Mouse (Mus musculus) stomach, embryonic 14.5 days (tissue): Measurements from ENCODE around the gene Aldh1l1. TPM values are rescaled to one million over a fixed set of nuclear protein-coding genes. Genes with fewer than 3 reads are reported as not detected.

ENCODE experiments used
- ATAC-seq: fragments of 200-750 bp; cut with Nextera tagmentation; 2 replicates; pipeline ENCODE4 v1.8.0; 2017; ENCODE audit warnings: low read depth, moderate TSS enrichment; ENCODE audit not compliant: insufficient number of reproducible peaks, insufficient read depth, low FRiP score
- H3K27ac ChIP-seq: fragments of 300-500 bp; sonication (generic); 2 replicates; pipeline ENCODE4 v1.5.1; 2014; ENCODE audit warnings: mild to moderate bottlenecking, low read length, moderate library complexity, mixed read lengths
- H3K27me3 ChIP-seq: fragments of 300-500 bp; sonication (generic); 2 replicates; pipeline ENCODE4 v1.6.1; 2014; ENCODE audit warnings: low read length, control low read depth, mixed read lengths; ENCODE audit not compliant: control insufficient read depth, insufficient read depth
- H3K36me3 ChIP-seq: fragments of 300-500 bp; sonication (generic); 2 replicates; pipeline ENCODE4 v1.6.1; 2014; ENCODE audit warnings: mild to moderate bottlenecking, control low read depth, low read length, moderate library complexity, mixed read lengths; ENCODE audit not compliant: control insufficient read depth, insufficient read depth
- H3K4me1 ChIP-seq: fragments of 300-500 bp; sonication (generic); 2 replicates; pipeline ENCODE4 v1.6.1; 2014; ENCODE audit warnings: low read length, control low read depth, mixed read lengths; ENCODE audit not compliant: control insufficient read depth, insufficient read depth
- H3K4me2 ChIP-seq: fragments of 300-500 bp; sonication (generic); replicated peaks from 2 replicates; pipeline ENCODE4 v1.6.1; 2014; ENCODE audit warnings: low read depth, low read length, control low read depth
- H3K4me3 ChIP-seq: fragments of 300-500 bp; sonication (generic); 2 replicates; pipeline ENCODE4 v1.5.1; 2014; ENCODE audit warnings: low read depth, low read length, control low read depth
- H3K9ac ChIP-seq: fragments of 300-500 bp; sonication (generic); replicated peaks from 2 replicates; pipeline ENCODE4 v1.6.1; 2014; ENCODE audit warnings: low read depth, mild to moderate bottlenecking, control low read depth, low read length, moderate library complexity, mixed read lengths
- H3K9me3 ChIP-seq: fragments of 300-500 bp; sonication (generic); 2 replicates; pipeline ENCODE4 v1.6.1; 2016; ENCODE audit warnings: low read depth, low read length, control low read depth; ENCODE audit not compliant: control insufficient read depth
- WGBS: fragments of 180-500 bp; shearing (Covaris S2); extraction: QIAGEN DNeasy Blood & Tissue Kit; methylation state at CpG from one replicate; pipeline ENCODE4 v1.1.7; 2014; 5-methylcytosine and 5-hydroxymethylcytosine counted together
- polyA plus RNA-seq: library from polyadenylated mRNA; unstranded; fragments of >200 nt; fragmentation: Nextera tagmentation; extraction: Ambion mirVana; gene quantifications from 2 replicates; pipeline ENCODE4 v1.2.1, GENCODE M21; 2014

Gene Aldh1l1
- polyA plus RNA-seq, 1 experiment from 2014 or later: 2.5 TPM

DNA sequence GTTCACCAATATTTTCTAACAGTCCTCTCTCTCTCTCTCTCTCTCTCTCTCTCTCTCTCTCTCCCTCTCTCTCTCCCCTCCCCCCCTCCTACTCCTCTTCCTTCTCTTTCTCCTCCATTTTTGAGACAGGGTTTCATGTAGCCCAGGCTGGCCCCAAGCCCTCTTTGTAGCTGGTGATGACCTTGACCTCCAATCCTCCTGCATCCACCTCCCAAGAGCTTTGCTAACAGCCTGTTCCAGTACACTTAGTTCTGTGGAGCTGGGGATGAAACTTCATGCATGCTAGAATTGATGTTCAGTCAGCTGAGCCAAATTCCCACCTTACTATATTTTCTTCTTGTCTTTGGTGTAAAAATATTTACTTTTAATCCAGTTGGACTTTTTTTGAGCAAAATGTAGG, 67.0 kb downstream of the Aldh1l1 start:
- ATAC-seq: no peak
- H3K4me3 ChIP-seq: no peak overlapping the region
- H3K27ac ChIP-seq: no peak overlapping the region
- H3K36me3 ChIP-seq: no peaks in the 10 kb centered on the region
- H3K4me1 ChIP-seq: no peaks in the 10 kb centered on the region
- no peak overlapping the region for H3K4me2 ChIP-seq
- no peaks in the 10 kb centered on the region for H3K9me3 ChIP-seq
- H3K27me3 ChIP-seq: no peaks in the 10 kb centered on the region
- H3K9ac ChIP-seq: no peak overlapping the region

- Histone ChIP-seq H3K36me3 (no peaks in the 10 kb centered on the region), H3K4me1 (no peaks in the 10 kb centered on the region), H3K4me3 (no peak overlapping the region), H3K9ac (no peak overlapping the region), H3K4me2 (no peak overlapping the region), H3K27ac (no peak overlapping the region), H3K27me3 (no peaks in the 10 kb centered on the region), H3K9me3 (no peaks in the 10 kb centered on the region)
- no peak for ATAC-seq
- WGBS: 89% methylated on average over 5 of the region's 5 CpGs
Measured at GRCm38 (mm10) chr6:90553682-90554081, 67.5 kb downstream of the Aldh1l1 start.

GRCm38 (mm10) chr6:90556534-90557058, 70.4 kb downstream of the Aldh1l1 start:
- no peak for ATAC-seq
- no peaks in the 10 kb centered on the region for H3K9me3 ChIP-seq
- H3K27me3 ChIP-seq: no peaks in the 10 kb centered on the region

GRCm38 (mm10) chr6:90557077-90557476, 70.8 kb downstream of the Aldh1l1 start:
- Histone ChIP-seq H3K27ac (no peak overlapping the region), H3K36me3 (no peaks in the 10 kb centered on the region), H3K4me1 (no peaks in the 10 kb centered on the region), H3K27me3 (no peaks in the 10 kb centered on the region), H3K9ac (no peak overlapping the region), H3K4me3 (no peak overlapping the region), H3K9me3 (no peaks in the 10 kb centered on the region), H3K4me2 (no peak overlapping the region)
- 83% methylated on average over 7 of the region's 7 CpGs for whole genome bisulfite sequencing
- ATAC-seq: no peak

More at GRCm38 (mm10) chr6:90556534-90557058, 70.4 kb downstream of the Aldh1l1 start:
- no peaks in the 10 kb centered on the region for H3K4me1 ChIP-seq
- H3K36me3 ChIP-seq: no peaks in the 10 kb centered on the region
- H3K4me3 ChIP-seq: no peak overlapping the region
- H3K27ac ChIP-seq: no peak overlapping the region
- no peak overlapping the region for H3K4me2 ChIP-seq
- WGBS: 38% methylated on average over 2 of the region's 2 CpGs
- no peak overlapping the region for H3K9ac ChIP-seq

DNA sequence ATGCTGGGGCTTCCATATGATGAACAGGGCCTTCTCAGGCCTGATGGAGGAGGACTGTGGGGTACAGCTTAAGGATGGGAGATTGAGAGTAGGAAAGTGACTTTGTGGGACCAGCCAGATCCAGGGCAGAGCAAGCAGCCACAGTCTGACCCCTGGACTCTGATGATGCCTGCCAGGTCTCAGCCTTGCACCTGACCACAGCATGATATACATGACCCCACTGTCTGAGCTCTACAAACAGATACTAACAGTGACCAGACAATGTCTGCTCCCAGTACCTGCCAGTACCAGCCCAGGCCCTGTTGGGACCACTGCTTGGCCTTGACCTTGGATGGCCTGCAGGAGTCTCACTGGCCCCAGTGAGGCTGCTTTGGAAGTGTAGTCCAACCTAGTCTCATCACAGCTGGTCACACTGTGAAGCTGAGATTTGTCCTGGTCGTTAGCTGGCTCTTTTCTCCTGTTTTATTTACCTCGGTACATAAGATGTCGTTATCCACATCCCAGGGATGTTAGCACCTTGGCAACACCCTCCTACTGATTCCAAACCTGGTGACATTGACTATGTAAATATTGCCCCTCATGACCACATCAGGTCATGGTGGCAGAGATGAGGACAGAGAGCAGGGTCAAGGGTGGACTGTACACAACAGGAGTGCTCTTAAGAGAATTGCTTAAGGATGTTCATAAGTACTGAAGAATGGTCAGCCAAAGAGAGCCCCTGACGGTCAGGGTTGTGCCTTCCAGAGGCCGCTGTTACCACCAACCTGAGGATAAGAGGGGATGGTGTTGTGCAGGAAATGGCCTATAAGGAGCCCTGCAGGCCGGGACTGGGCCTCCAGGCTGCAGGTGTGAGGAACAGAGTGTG, 71.8 kb downstream of the Aldh1l1 start:
- WGBS: 72% methylated on average over 6 of the region's 6 CpGs
- Histone ChIP-seq H3K9me3 (no peaks in the 10 kb centered on the region), H3K4me2 (no peak overlapping the region), H3K4me1 (no peaks in the 10 kb centered on the region), H3K4me3 (no peak overlapping the region), H3K27me3 (no peaks in the 10 kb centered on the region), H3K27ac (no peak overlapping the region), H3K9ac (no peak overlapping the region), H3K36me3 (no peaks in the 10 kb centered on the region)
- no peak for ATAC-seq

DNA sequence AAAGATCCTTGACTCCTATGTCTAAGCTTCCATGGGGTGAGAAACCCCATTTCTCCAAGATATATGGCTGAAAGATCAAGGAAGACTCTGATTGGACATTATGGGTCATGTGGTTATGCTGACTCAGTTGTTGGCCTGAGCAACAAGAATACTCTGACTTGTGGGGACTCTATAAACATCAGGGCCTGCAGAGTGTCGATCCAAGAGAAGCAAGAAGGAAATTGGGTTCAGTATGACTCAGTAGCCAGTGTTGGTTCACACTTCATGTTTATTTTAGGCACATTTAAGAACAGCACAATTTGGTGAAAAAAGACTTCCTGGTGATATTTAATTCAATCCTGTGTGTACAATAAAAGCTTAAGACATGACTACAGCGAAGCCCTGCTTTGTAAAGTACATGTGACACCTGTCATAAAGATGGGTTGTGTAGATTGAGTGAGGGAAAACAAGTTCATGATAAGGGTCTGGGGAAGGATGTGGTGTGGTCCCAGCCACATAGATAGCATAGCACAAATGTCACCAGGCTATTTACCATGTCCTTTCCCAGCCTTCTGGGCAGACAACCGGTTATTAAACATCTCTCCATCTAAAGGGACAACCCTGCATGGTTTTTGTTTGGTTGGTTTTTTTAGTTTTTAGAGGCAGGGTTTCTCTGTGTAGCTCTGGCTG, 74.3 kb downstream of the Aldh1l1 start:
- no peak for ATAC-seq
- Histone ChIP-seq H3K9ac (no peak overlapping the region), H3K4me3 (no peak overlapping the region), H3K27me3 (no peaks in the 10 kb centered on the region), H3K27ac (no peak overlapping the region), H3K4me2 (no peak overlapping the region), H3K36me3 (no peaks in the 10 kb centered on the region), H3K9me3 (no peaks in the 10 kb centered on the region), H3K4me1 (no peaks in the 10 kb centered on the region)
- 71% methylated on average over 3 of the region's 3 CpGs for WGBS

- 22% methylated on average over 2 of the region's 2 CpGs for WGBS
- ATAC-seq: no peak
- H3K27ac ChIP-seq: no peak overlapping the region
Measured at GRCm38 (mm10) chr6:90561234-90561781, 75.1 kb downstream of the Aldh1l1 start.

GRCm38 (mm10) chr6:90564240-90564639, 78.0 kb downstream of the Aldh1l1 start:
- no peak for ATAC-seq
- 81% methylated on average over 9 of the region's 9 CpGs for WGBS
- Histone ChIP-seq H3K9ac (no peak overlapping the region), H3K27me3 (no peaks in the 10 kb centered on the region), H3K4me3 (no peak overlapping the region), H3K4me1 (no peaks in the 10 kb centered on the region), H3K4me2 (no peak overlapping the region), H3K9me3 (no peaks in the 10 kb centered on the region), H3K27ac (no peak overlapping the region), H3K36me3 (no peaks in the 10 kb centered on the region)

More at GRCm38 (mm10) chr6:90561234-90561781, 75.1 kb downstream of the Aldh1l1 start:
- Histone ChIP-seq H3K9ac (no peak overlapping the region), H3K4me3 (no peak overlapping the region), H3K27me3 (no peaks in the 10 kb centered on the region), H3K4me1 (no peaks in the 10 kb centered on the region), H3K9me3 (no peaks in the 10 kb centered on the region), H3K36me3 (no peaks in the 10 kb centered on the region), H3K4me2 (no peak overlapping the region)
